Mouse (Mus musculus): Measurements from ENCODE around the gene Gm49387. TPM values are rescaled to one million over a fixed set of nuclear protein-coding genes. Genes with fewer than 3 reads are reported as not detected.

The Gm49387 gene
- polyA plus RNA-seq, 1 experiment, result not detected

GRCm38 (mm10) chr14:31644931-31645547 lies 4.4 kb upstream of the Gm49387 start:
- no peak overlapping the region for H3K27ac ChIP-seq (ENCODE audit: insufficient read depth, low read length)
- TF ChIP-seq POLR2A (IDR thresholded peaks at IDR 0.05; ENCODE audit: extremely low read depth, insufficient read depth, low read length) (no peak), CTCF (IDR thresholded peaks at IDR 0.05; ENCODE audit: extremely low read depth, insufficient read depth, low read length) (peak; percentile 40)
- no peak overlapping the region for H3K4me3 ChIP-seq (ENCODE audit: insufficient read depth, low read length)
- 0 out of 2 replicates have a peak, but pooled peaks cover 1% of the 10 kb centered on the region for H3K4me1 ChIP-seq (ENCODE audit: control insufficient read depth, insufficient read depth, low read length)

GRCm38 (mm10) chr14:31644183-31644830 lies 3.6 kb upstream of the Gm49387 start:
- TF ChIP-seq POLR2A (IDR thresholded peaks at IDR 0.05; ENCODE audit: extremely low read depth, insufficient read depth, low read length), result no peak
- no peak for TF ChIP-seq CTCF (IDR thresholded peaks at IDR 0.05; ENCODE audit: extremely low read depth, insufficient read depth, low read length)
- Histone ChIP-seq H3K4me1 (ENCODE audit: control insufficient read depth, insufficient read depth, low read length) (0 out of 2 replicates have a peak, but pooled peaks cover 1% of the 10 kb centered on the region), H3K27ac (ENCODE audit: insufficient read depth, low read length) (no peak overlapping the region)

GRCm38 (mm10) chr14:31641506-31642155 lies 953 bp upstream of the Gm49387 start:
- Histone ChIP-seq H3K4me3 (ENCODE audit: insufficient read depth, low read length) (peak overlapping the region; percentile 73), H3K4me1 (ENCODE audit: control insufficient read depth, insufficient read depth, low read length) (0 out of 2 replicates have a peak, but pooled peaks cover 1% of the 10 kb centered on the region), H3K27ac (ENCODE audit: insufficient read depth, low read length) (no peak overlapping the region)
- TF ChIP-seq POLR2A (IDR thresholded peaks at IDR 0.05; ENCODE audit: extremely low read depth, insufficient read depth, low read length) (no peak), CTCF (IDR thresholded peaks at IDR 0.05; ENCODE audit: extremely low read depth, insufficient read depth, low read length) (no peak)

More at GRCm38 (mm10) chr14:31644183-31644830, 3.6 kb upstream of the Gm49387 start:
- no peak overlapping the region for H3K4me3 ChIP-seq (ENCODE audit: insufficient read depth, low read length)

- Histone ChIP-seq H3K4me1 (ENCODE audit: control insufficient read depth, insufficient read depth, low read length) (0 out of 2 replicates have a peak, but pooled peaks cover 1% of the 10 kb centered on the region), H3K4me3 (ENCODE audit: insufficient read depth, low read length) (peak within 1 kb of the TSS; percentile 73), H3K27ac (ENCODE audit: insufficient read depth, low read length) (peak within 1 kb of the TSS; percentile 32; the same call in 1 of the 2 replicates)
- TF ChIP-seq POLR2A (IDR thresholded peaks at IDR 0.05; ENCODE audit: extremely low read depth, insufficient read depth, low read length), result peak; percentile 79
- TF ChIP-seq CTCF (IDR thresholded peaks at IDR 0.05; ENCODE audit: extremely low read depth, insufficient read depth, low read length), result no peak
These were observed 320 bp upstream of the Gm49387 start, which contains the start of the genes Btd and Hacl1 for GRCm38 (mm10) chr14:31640890-31641505. TSS of gene Btd (plus strand) at chr14:31641028. TSS of gene Hacl1 (minus strand) at chr14:31641286.

GRCm38 (mm10) chr14:31630677-31631076 lies 10.0 kb downstream of the Gm49387 start:
- TF ChIP-seq CTCF (IDR thresholded peaks at IDR 0.05; ENCODE audit: extremely low read depth, insufficient read depth, low read length) (no peak), POLR2A (IDR thresholded peaks at IDR 0.05; ENCODE audit: extremely low read depth, insufficient read depth, low read length) (no peak)
- Histone ChIP-seq H3K4me1 (ENCODE audit: control insufficient read depth, insufficient read depth, low read length) (no peaks in the 10 kb centered on the region), H3K4me3 (ENCODE audit: insufficient read depth, low read length) (no peak overlapping the region), H3K27ac (ENCODE audit: insufficient read depth, low read length) (no peak overlapping the region)

- no peak for TF ChIP-seq CTCF (IDR thresholded peaks at IDR 0.05; ENCODE audit: extremely low read depth, insufficient read depth, low read length)
- TF ChIP-seq POLR2A (IDR thresholded peaks at IDR 0.05; ENCODE audit: extremely low read depth, insufficient read depth, low read length), result no peak
These were observed 17.9 kb downstream of the Gm49387 start for GRCm38 (mm10) chr14:31622748-31623147.

GRCm38 (mm10) chr14:31620591-31621223 lies 20.0 kb downstream of the Gm49387 start:
- TF ChIP-seq CTCF (IDR thresholded peaks at IDR 0.05; ENCODE audit: extremely low read depth, insufficient read depth, low read length) (no peak), POLR2A (IDR thresholded peaks at IDR 0.05; ENCODE audit: extremely low read depth, insufficient read depth, low read length) (no peak)
- Histone ChIP-seq H3K4me1 (ENCODE audit: control insufficient read depth, insufficient read depth, low read length) (peaks cover 2% of the 10 kb centered on the region), H3K4me3 (ENCODE audit: insufficient read depth, low read length) (no peak overlapping the region), H3K27ac (ENCODE audit: insufficient read depth, low read length) (no peak overlapping the region)

More at GRCm38 (mm10) chr14:31622748-31623147, 17.9 kb downstream of the Gm49387 start:
- Histone ChIP-seq H3K4me1 (ENCODE audit: control insufficient read depth, insufficient read depth, low read length) (peaks cover 2% of the 10 kb centered on the region), H3K4me3 (ENCODE audit: insufficient read depth, low read length) (no peak overlapping the region), H3K27ac (ENCODE audit: insufficient read depth, low read length) (no peak overlapping the region)

GRCm38 (mm10) chr14:31617997-31618396 lies 22.7 kb downstream of the Gm49387 start:
- Histone ChIP-seq H3K27ac (ENCODE audit: insufficient read depth, low read length) (no peak overlapping the region), H3K4me1 (ENCODE audit: control insufficient read depth, insufficient read depth, low read length) (peaks cover 2% of the 10 kb centered on the region), H3K4me3 (ENCODE audit: insufficient read depth, low read length) (no peak overlapping the region)
- TF ChIP-seq POLR2A (IDR thresholded peaks at IDR 0.05; ENCODE audit: extremely low read depth, insufficient read depth, low read length), result no peak
- TF ChIP-seq CTCF (IDR thresholded peaks at IDR 0.05; ENCODE audit: extremely low read depth, insufficient read depth, low read length), result no peak

GRCm38 (mm10) chr14:31617204-31617603 lies 23.5 kb downstream of the Gm49387 start:
- TF ChIP-seq POLR2A (IDR thresholded peaks at IDR 0.05; ENCODE audit: extremely low read depth, insufficient read depth, low read length) (no peak), CTCF (IDR thresholded peaks at IDR 0.05; ENCODE audit: extremely low read depth, insufficient read depth, low read length) (no peak)
- no peak overlapping the region for H3K4me3 ChIP-seq (ENCODE audit: insufficient read depth, low read length)
- no peak overlapping the region for H3K27ac ChIP-seq (ENCODE audit: insufficient read depth, low read length)
- peaks cover 2% of the 10 kb centered on the region for H3K4me1 ChIP-seq (ENCODE audit: control insufficient read depth, insufficient read depth, low read length)
